Mouse (Mus musculus) heart, adult 2 months (tissue): Measurements from ENCODE around the gene Aen. TPM values are rescaled to one million over a fixed set of nuclear protein-coding genes. Genes with fewer than 3 reads are reported as not detected.

Source experiments
- DNase-seq, 2 experiments: peaks; one replicate each; pipeline ENCODE4 v3.0.0; 2021
- H3K27ac ChIP-seq: fragments of 200-600 bp; 2 replicates; pipeline ENCODE4 v1.8.1; 2022
- H3K27me3 ChIP-seq: fragments of 200-500 bp; 2 replicates; pipeline ENCODE4 v1.6.1; 2012; ENCODE audit warnings: mild to moderate bottlenecking, low read length, inconsistent platforms, mixed read lengths; ENCODE audit not compliant: control insufficient read depth, insufficient read depth
- H3K36me3 ChIP-seq: fragments of 200-500 bp; 2 replicates; pipeline ENCODE4 v1.6.1; 2012; ENCODE audit warnings: low read length, inconsistent platforms; ENCODE audit not compliant: control insufficient read depth, insufficient read depth
- H3K4me1 ChIP-seq: fragments of 200-500 bp; 2 replicates; pipeline ENCODE4 v1.6.1; 2011; ENCODE audit warnings: low read length; ENCODE audit not compliant: control insufficient read depth, insufficient read depth
- H3K4me3 ChIP-seq: fragments of 200-600 bp; 2 replicates; pipeline ENCODE4 v1.8.1; 2022
- H3K79me2 ChIP-seq: fragments of 200-500 bp; replicated peaks from 2 replicates; pipeline ENCODE4 v1.6.1; 2012; ENCODE audit warnings: mild to moderate bottlenecking, inconsistent platforms, low read length, moderate library complexity, mixed read lengths; ENCODE audit not compliant: control insufficient read depth, insufficient read depth
- H3K9ac ChIP-seq: fragments of 200-500 bp; 2 replicates; pipeline ENCODE4 v1.6.1; 2012; ENCODE audit warnings: low read depth, mild to moderate bottlenecking, control low read depth, inconsistent platforms, low read length, mixed read lengths
- CTCF ChIP-seq: fragments of 200-600 bp; IDR thresholded peaks from 2 replicates; pipeline ENCODE4 v1.8.1; 2022; ENCODE audit warnings: antibody characterized with exemption, mild to moderate bottlenecking, moderate library complexity
- EP300 ChIP-seq: fragments of 200-500 bp; IDR thresholded peaks from 2 replicates; pipeline ENCODE4 v1.6.1; 2011; ENCODE audit warnings: low read depth, low read length, control low read depth; ENCODE audit not compliant: insufficient read depth
- POLR2A ChIP-seq: fragments of 200-500 bp; IDR thresholded peaks from 2 replicates; pipeline ENCODE4 v1.6.1; 2011; ENCODE audit warnings: mild to moderate bottlenecking, low read depth, low read length, control low read depth; ENCODE audit not compliant: insufficient read depth
- WGBS: fragments of 180-500 bp; shearing (Covaris S2); methylation state at CpG from one replicate; pipeline ENCODE4 v1.1.7; 2018; 5-methylcytosine and 5-hydroxymethylcytosine counted together
- intact Hi-C: fragments of 180-260 bp; cut with DNase I; formaldehyde crosslinking; loops from one replicate; pipeline ENCODE4 v1.15.1; 2025
- polyA plus RNA-seq: library from polyadenylated mRNA; depleted of rRNA; stranded (reverse); fragments of >200 nt; gene quantifications from 2 replicates; pipeline ENCODE4 v1.2.3, GENCODE M21; 2012
- total RNA-seq, 2 experiments: library from RNA; stranded (reverse); gene quantifications; 2 replicates each; pipeline ENCODE4 v1.2.3; 2021

Gene Aen
- total and polyA plus RNA-seq, 3 experiments, result 23.5 to 39.0 (median 33.9) TPM

- H3K27me3 ChIP-seq, result no peaks in the 10 kb centered on the region
- no peak for TF ChIP-seq EP300
- TF ChIP-seq POLR2A, result no peak
- TF ChIP-seq CTCF, result no peak
- H3K4me1 ChIP-seq, result no peaks in the 10 kb centered on the region
- no peaks in the 10 kb centered on the region for H3K36me3 ChIP-seq
- WGBS, result 89% methylated on average over 6 of the region's 6 CpGs
- intact Hi-C loops, result no loop called here
- no peaks in the 10 kb centered on the region for H3K79me2 ChIP-seq
- no peak overlapping the region for H3K27ac ChIP-seq
- DNase-seq, result no peak
- H3K4me3 ChIP-seq, result no peak overlapping the region
- H3K9ac ChIP-seq, result no peak overlapping the region
Observed at GRCm38 (mm10) chr7:78903174-78903870, 7.7 kb downstream of the Aen start.

GRCm38 (mm10) chr7:78904175-78904574 is 8.5 kb downstream of the Aen start:
- TF ChIP-seq POLR2A, result no peak
- DNase-seq, result no peak
- Histone ChIP-seq H3K27me3 (no peaks in the 10 kb centered on the region), H3K36me3 (no peaks in the 10 kb centered on the region), H3K9ac (no peak overlapping the region), H3K4me3 (no peak overlapping the region), H3K4me1 (no peaks in the 10 kb centered on the region), H3K27ac (no peak overlapping the region), H3K79me2 (no peaks in the 10 kb centered on the region)
- WGBS, result 79% methylated on average over 2 of the region's 2 CpGs
- intact Hi-C loops, result no loop called here

GRCm38 (mm10) chr7:78909026-78909425 is 13.4 kb downstream of the Aen start:
- Histone ChIP-seq H3K27ac (no peak overlapping the region), H3K4me3 (no peak overlapping the region), H3K27me3 (no peaks in the 10 kb centered on the region), H3K9ac (no peak overlapping the region), H3K36me3 (no peaks in the 10 kb centered on the region), H3K4me1 (peaks cover 4% of the 10 kb centered on the region), H3K79me2 (no peaks in the 10 kb centered on the region)
- no peak for DNase-seq
- WGBS, result 88% methylated on average over 6 of the region's 6 CpGs
- intact Hi-C loops, result no loop called here
- TF ChIP-seq EP300 (no peak), CTCF (no peak), POLR2A (no peak)

- TF ChIP-seq POLR2A (no peak), CTCF (peak; percentile 49)
- intact Hi-C loops, result no loop called here
- Histone ChIP-seq H3K4me3 (no peak overlapping the region), H3K79me2 (no peaks in the 10 kb centered on the region), H3K27me3 (no peaks in the 10 kb centered on the region), H3K36me3 (no peaks in the 10 kb centered on the region), H3K27ac (no peak overlapping the region), H3K4me1 (peaks cover 8% of the 10 kb centered on the region), H3K9ac (no peak overlapping the region)
- DNase-seq, result no peak
- WGBS, result 64% methylated on average over 6 of the region's 6 CpGs
Observed at GRCm38 (mm10) chr7:78910336-78911098, 14.9 kb downstream of the Aen start.

GRCm38 (mm10) chr7:78911209-78911608 is 15.6 kb downstream of the Aen start:
- no peak overlapping the region for H3K9ac ChIP-seq
- no peaks in the 10 kb centered on the region for H3K36me3 ChIP-seq
- no peaks in the 10 kb centered on the region for H3K27me3 ChIP-seq
- DNase-seq, result no peak
- TF ChIP-seq CTCF (no peak), EP300 (no peak), POLR2A (no peak)
- intact Hi-C loops, result no loop called here
- H3K27ac ChIP-seq, result no peak overlapping the region
- 94% methylated on average over 4 of the region's 4 CpGs for WGBS
- no peak overlapping the region for H3K4me3 ChIP-seq
- no peaks in the 10 kb centered on the region for H3K79me2 ChIP-seq
- peaks cover 8% of the 10 kb centered on the region for H3K4me1 ChIP-seq

- peak overlapping the region; percentile 7; the same call in 1 of the 2 replicates for H3K4me3 ChIP-seq
Observed at GRCm38 (mm10) chr7:78912253-78912973, 16.8 kb downstream of the Aen start.

More at GRCm38 (mm10) chr7:78912253-78912973, 16.8 kb downstream of the Aen start:
- WGBS, result 11% methylated on average over 20 of the region's 20 CpGs
- H3K9ac ChIP-seq, result peak overlapping the region; percentile 39
- peak; percentile 30 to 43 for DNase-seq
- intact Hi-C loops, result no loop called here
- H3K79me2 ChIP-seq, result no peaks in the 10 kb centered on the region
- TF ChIP-seq POLR2A, result no peak
- TF ChIP-seq EP300, result no peak
- TF ChIP-seq CTCF, result no peak
- H3K27ac ChIP-seq, result peak overlapping the region; percentile 67; the same call in 1 of the 2 replicates
- H3K4me1 ChIP-seq, result peaks cover 8% of the 10 kb centered on the region
- H3K27me3 ChIP-seq, result no peaks in the 10 kb centered on the region
- no peaks in the 10 kb centered on the region for H3K36me3 ChIP-seq
